Mouse (Mus musculus) 3134 (cell line): ENCODE results near the gene 2010300C02Rik.
"Not testable (repeated sequence)": the region's sequence is repeated elsewhere in the genome, so short reads cannot be mapped to it uniquely, and the experiment has no call there.

Experiments used
- DNase-seq: peaks from one replicate; pipeline ENCODE4 v3.0.0-alpha.2; 2011; ENCODE audit warnings: low spot score; ENCODE audit not compliant: insufficient read length; ENCODE audit errors: extremely low read depth

The 2010300C02Rik gene

DNA sequence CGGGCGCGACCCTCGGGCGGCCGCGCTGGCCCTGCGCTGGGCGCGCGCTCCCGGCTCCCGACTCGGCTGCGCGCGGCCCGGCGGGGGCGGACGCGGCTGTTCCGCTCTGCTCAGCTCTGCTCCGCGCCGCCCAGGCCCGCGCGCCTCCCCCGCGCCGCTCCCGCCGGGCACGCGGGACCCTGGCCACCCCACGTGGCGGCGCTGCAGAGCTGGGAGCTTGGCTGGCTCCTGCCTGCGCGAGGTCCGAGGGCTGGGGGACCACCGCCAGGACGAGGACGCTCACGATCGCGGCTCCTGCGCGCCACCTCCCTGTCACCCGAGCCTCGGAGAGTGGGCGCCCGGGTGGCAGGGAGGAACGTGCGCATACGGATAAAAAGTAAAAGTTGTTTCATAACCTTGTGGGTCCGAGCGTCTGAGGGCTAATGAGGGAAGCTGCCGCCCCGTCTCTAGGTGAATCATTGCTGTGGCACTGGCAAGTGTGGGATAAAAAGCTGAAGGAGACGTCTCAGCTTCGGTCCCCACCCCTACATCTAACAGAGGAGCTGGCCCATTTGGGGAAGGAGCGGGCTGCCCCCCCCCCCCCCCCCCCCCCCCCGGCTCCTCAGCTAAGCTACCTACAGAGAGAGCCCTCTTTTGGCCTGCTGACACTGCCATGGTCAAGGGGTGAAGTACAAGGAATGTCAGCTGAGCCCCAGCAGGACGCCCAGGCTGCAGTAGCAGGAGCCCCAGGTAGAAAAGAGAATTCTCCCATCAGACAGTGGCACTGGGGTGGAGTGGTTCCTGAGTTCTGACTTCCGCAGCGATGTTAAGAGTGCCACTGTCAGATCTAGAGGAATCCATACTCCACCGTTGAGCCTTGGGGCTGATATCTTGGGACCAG, at the start of gene 2010300C02Rik:
TSS of gene 2010300C02Rik (minus strand) at position 325 of the 880 bp plus-strand sequence.
- no peak for DNase-seq

DNA sequence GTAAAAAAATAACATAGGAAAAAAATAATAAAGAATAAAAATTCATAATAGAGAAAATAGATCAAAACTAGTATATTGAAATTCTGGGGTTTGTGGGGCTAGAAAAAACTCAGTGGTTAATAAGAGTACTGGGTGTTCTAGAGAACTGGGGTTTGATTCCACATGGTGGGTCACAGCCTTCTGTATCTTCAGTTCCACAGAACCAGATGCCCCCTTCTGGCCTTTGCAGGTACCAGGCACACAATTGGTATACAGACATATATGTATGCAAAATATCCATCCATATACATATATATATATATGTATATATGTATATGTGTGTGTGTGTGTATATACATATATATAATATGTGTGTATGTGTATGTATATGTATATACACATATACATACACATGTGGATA, 39.5 kb upstream of the 2010300C02Rik start:
- DNase-seq = no peak

DNA sequence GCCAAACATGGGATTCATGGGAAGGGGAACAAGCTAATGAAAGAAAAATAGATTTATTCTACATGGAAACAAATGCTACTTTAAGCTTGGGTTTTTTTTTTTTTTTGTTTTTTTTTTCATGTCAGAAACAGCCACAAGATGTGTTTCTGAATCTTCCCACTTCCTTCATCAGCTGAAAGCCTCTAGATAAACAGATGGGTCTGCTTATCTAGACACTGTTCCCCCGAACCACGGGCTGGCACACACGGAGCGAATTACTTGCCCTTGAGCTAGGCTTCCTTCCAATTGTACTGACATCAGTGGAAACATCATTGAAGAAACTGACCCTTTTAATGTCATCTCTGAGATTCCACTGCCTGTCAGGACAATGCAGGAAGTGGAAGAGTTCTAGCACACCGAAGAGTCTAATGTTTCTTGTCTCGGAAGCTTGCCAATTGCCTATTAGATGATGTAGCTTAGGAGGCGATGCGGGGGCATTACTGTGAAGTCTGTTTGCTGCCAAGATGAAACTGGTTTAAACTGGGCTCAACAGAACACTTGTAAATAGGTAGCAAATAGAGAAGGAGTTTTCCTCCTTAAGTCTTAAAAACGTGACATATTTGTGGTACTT, 24.9 kb upstream of the 2010300C02Rik start:
- DNase-seq = no peak

DNA sequence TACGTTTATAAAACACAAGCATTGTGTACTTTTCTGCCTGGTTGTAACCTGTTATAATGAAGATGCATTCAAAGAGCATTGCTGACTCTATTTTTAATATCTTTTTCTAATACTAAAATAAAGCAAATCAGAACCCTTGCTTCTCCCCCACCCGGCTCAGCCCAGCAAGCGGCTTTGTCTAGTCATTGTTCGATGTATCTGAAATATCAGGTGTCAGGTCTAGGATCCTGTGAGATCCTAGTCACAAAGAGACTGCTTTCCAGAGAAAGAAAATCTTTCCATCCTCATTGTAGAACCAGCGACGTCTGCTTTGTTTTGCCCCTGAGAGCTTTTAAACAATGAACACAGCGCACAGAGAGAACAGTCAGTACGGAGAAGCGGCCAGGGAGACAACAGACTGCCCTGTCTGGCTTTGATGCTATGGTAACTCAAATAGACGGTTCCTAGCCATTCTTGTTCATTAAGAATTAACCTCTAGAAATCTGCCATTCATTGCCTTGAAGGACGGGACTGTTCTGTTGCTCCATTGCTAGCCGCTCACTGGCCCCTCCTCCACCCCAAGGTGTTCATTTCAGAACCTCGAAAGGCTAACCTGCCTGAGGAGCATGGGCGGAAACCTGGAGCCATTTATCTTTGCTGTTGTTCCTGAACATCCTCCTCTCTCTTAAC, 22.9 kb upstream of the 2010300C02Rik start:
- DNase-seq = no peak

DNA sequence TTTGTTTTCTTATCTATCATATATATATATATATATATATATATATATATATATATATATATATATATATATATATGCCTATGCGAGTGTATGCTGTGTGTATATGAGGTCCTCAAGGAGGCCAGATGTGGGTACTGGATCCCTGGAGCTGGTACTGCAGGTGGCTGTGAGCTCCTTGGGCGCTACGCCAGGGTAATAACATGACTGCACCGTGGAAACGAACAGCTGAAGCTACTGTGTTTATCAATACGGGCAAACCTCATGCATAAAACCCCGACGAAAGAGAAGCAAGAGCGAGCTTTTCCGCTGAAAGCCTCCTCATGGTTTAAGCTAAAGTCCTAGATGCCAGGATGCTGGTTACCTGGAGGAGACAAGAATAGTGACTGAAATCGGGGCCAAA, 22.2 kb upstream of the 2010300C02Rik start:
- no peak for DNase-seq

DNA sequence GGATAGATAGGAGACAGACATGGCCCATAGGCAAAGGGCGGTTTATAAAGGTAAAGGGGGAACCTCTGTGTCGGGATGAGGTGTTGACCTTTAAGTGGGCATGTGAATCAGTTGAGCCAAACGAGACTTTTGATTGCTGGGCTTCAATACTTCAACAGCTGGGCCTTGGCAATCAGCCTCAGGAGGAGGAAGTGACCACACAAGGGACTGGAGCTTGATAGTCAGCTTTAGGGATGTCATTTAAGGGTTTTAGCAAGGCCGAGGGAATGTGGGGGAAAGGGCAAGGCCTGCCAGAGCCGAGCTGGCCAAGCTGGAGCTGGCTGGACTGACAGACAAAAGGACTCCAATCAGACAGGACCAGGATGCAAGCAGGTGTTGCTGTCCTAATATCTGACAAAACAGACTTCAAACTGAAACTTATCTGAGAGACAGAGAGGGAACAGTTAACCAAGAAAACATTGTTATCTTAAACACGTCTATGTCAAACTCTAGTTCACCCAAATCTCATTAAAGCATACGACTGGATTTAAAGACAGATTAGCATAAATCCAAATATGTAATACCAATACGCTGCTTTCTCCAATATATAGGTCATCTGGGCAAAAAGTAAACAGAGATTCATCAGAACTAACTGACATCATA, 20.4 kb upstream of the 2010300C02Rik start:
- no peak for DNase-seq

DNA sequence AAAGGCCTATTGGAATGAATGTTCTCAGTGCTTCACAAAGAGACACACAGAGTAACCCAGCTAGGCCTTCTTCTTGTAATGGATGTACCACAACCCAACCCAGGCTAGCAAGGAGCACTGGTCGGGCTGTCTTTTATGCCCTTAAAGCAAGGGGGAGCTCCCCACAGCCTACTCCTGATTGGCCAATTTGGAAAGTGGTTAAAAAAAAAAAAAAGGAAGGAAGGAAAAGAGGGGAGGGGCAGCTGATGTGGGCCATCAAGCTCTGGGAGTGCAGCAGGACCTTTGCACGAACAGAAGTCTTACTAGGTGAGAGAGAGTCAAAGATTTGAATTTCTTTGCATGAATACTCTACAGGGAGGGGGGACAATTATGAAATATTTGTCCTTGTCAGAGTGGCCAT, 19.0 kb upstream of the 2010300C02Rik start:
- DNase-seq = no peak

DNA sequence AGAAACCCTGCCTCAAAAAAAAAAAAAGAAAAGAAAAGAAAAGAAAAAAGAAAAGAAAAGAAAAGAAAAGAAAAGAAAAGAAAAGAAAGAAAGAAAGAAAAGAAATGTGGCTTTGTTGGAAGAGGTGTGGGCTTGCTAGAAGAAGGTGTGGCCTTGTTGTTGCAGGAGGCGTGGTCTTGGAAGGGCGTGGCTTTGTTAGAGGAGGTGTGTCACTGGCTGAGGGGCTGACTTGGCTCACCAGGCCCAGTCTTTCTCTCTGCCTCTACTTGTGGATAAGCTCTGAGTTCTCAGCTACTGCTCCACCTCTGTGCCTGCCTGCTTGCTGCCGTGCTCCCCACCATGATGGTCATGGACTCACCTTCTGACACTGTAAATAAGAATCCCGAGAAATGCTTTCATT, 17.2 kb upstream of the 2010300C02Rik start:
- peak; percentile 33 for DNase-seq

DNA sequence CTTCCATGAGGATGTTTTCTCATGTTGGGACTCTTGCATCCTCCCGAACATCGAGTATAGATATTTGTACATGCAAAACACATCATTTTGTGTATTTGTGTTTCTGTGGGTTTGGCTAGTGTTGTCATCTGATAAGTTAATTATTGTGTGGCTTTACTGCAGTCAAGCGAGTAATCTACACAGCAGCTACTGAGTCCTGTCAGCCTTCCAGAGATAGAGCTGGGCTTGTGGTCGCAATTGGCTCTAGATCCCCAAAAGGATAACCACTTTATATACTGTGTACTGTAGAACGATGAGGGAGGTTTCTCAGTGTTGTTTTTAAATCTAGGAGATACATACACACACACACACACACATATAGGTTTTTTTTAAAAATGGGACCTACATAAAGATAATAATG, 16.0 kb upstream of the 2010300C02Rik start:
- DNase-seq = no peak

DNA sequence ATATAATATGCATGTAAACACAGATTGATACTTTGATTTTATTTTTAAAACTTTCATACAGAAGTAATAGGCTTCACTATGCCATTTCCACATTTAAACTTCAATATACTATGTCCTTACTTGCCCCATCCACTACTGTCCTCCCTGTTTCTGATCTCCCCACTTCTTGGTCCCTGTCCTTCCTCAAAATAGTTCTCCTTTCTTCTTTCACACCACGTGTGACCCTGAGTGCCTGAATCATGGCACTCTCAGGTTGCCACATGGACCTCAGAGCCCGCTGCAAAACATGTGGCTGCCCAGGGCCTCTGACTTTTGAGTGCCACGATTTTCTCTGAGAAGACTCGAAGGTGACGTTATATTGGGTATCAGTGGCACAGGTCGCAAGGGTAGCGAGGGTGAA, 15.0 kb upstream of the 2010300C02Rik start:
- DNase-seq = no peak

DNA sequence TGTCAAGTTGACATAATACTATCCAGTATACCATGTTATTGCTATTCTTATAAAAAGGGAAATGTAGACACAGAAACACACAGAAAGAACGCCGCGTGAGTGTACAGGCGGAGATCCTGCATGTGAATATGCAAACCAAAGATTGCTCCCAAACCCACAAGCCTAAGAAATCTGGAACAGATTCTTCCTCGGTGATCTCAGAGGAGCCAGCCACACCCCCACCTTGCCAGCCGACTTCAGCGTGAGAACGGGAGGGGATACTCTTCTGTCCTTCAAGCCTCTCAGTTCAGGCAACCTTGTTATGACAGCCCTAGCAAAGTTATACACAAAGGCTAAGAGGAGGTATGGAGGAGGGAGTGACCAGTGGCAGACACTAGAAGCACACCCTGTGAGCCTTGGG, 9.5 kb upstream of the 2010300C02Rik start:
- DNase-seq = no peak

DNA sequence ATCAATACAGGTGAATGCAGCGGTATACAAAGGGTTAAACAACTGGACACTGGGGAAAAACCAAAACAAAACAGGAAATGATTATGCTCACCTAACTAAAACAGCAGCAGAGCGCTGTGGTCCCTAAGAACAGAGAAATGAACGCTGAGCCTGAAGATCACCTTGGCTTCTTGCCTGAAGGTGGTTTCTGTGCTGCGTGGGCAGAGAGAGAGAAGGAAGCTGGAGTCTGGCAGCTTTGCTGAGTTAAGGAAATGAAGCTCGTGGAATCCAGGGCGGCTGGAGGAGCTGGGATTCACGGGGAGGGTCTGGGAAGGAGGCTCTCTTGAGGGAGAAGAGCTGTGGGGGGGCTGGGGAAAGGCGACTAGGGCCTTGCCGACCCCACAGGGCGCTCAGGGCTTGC, 8.2 kb upstream of the 2010300C02Rik start:
- no peak for DNase-seq

DNA sequence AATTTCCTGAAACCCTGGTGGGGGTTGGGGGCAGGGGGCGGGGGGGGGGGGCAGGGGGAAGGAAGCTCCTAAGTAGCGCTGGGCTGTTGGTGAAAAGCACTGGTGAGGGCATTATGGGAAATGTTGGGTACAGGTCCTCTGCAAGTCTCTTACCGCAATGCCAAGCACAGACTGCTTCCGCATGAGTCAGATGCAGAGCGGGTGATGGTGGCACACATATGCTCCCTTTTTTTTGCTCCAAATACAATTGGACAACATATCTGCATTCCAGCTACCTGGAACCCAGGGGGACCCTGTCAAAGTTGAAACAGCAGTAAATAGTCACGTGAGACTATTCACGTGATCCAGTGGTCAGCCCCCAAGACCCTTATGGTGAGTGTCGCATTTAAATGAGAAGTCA, 7.3 kb upstream of the 2010300C02Rik start:
- no peak for DNase-seq

DNA sequence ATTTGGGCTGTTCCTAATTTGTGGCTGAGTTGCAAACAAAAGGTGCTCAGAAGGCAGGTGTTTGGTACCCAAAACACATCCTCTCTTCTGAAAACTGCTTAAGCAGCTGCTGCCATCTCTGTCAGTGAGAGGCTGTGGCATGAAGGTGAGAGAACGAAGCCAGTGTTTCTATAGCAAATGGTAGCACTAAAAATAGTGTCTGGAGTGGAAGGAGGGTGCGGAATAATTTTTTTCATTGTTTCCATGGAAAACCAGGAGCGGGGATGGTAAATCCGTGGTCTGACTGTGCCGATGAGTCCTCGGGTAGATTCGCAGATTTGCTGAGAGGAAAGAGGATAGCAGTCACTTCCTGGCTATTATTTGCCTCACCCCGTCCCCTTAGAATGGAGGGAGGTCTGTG, 6.5 kb upstream of the 2010300C02Rik start:
- no peak for DNase-seq

DNA sequence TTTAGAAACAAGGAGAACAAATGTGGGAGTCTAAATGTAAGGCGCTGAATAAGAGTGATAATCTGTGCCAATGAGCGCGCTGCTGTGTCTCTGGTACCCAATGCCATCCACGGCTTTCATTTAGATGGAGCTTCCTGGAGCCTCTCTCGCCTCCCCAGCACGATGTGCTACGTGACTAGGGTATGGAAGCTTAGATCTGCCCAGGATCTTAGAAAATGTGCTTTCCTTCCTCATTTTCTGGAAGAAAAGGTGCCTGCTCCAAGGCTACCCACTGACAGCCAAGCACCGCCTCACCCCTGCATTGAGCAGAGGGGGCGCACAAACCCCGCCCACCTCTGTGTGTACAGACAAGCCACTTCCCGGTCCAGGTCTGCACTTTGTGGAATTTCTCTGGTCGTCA, 6.0 kb upstream of the 2010300C02Rik start:
- DNase-seq = no peak

DNA sequence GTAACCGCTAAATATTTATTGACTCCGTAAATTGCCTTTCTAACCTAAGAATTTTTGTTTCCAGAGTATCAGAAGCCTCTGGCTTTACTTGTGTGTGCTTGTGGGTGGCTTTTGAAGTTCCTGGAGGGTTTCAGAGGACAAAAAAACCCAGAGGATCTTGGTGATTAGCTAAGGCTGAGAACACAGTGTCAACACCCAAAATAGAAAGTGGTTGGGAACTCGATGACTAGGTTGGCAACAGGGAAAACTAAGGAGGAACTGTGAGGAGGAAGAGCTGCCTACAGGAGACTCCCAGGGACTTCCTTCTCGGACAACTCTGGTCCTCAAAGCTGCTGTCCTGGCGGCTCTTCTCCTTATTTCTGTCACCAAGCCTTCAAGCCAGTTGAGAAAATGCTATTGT, 1.2 kb upstream of the 2010300C02Rik start:
- DNase-seq = no peak

DNA sequence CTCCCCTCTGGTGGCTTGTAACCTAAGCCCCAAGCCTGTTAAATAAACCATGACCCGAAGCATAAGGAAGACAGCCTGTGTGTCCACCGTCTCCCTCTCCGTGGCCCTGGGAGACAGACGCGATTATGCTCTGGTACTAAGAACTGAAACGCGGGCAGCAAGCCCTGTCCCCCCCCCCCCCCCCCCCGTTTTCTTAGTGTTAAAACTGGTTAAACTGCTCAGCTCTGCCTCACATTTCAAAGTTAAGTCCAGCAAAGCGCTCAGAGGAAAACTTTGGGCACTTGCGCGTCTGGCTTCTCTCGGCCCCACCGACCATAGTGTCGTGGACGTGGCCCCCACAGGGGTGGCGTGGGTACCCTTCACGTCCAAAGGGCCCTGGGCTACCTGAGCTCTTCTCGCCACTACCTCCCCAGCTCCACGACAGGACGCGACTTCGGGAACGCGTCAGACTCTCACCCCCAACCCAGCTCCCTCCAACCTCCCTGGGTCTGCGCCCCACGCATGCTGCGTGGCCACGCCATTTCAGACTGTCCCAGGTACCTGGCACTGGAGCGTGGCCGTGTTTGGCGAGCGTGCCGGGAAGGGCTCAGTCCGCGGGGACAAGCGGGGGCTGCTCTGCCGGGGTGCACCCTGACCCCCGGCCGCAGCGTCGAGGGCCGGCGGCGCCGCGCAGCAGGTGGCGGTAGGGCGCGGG, 708 bp downstream of the 2010300C02Rik start:
- DNase-seq = no peak

DNA sequence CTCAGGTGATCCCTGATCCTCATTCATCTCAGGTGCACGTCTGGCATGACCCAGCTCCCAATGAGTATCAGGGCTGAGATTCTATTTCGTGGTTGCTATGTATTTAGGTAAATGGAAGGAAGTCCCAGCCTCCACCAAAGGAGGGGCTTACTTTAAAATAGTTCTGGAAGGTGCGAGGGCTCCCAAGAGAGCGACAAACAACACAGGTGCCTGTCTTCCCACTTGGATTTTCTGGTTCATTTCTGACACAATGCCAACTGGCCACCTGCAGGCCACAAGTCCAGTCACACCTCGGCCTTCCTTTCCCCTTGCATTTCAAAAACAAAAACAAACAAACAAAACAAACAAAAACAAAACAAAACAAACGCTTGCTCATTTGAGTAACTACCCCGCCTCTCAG, 1.4 kb downstream of the 2010300C02Rik start:
- DNase-seq = no peak

DNA sequence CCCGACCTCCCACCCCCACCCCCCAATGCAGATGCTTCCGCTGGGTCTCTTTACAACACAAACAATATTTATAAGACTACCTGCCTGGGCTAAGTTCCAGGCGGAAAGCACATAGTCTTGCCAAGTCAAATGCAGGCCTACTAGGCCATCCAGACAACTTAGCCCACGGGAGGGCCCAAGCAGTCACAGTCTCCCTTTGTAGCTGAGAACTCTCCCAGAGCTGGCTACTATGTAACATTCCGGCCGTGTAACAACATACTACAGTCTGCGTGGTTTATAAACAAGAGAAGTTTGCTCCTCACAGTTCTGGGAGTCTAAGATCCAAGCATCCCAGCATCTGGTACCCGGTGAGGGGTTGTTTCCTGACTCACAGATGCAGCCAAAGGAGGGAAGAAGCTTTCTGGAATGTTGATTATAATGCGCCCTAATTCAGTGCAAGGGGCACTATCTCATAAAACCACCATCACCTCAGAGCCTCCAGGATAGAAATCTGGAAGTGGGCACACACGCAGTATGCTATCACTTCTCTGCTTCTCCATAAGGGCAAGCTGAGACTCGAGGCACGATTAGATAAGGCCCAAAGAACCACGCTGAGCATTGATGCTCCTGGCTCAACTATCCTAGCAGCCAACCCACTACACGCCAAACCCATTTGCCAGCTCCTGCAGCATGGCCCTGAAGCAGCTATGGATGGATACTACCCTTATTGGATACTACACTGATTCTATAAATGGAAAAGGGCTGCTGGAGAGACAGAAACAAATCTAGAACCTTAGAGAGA, 2.3 kb downstream of the 2010300C02Rik start:
- DNase-seq = no peak

DNA sequence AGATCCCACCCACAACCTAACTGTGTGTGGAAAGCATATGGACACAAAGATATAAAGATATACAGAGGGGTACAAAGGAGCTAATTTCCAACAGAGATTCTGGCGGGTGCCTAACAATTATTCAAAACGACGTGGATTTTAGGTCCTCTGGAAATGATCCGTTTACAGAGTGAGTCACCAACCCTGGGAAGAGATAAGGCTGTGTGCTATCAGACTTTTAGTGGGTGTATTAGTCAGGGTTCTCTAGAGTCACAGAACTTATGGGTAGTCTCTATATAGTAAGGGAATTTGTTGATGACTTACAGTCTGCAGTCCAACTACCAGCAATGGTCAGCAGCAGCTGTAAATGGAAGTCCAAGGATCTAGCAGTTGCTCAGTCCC, 7.5 kb downstream of the 2010300C02Rik start:
- DNase-seq = not testable (repeated sequence)
